Mouse (Mus musculus) small intestine, adult 2 months (tissue): Measurements from ENCODE around the gene Fam71a.

Experiments
- CTCF ChIP-seq: fragments of 200-500 bp; IDR thresholded peaks from 2 replicates; pipeline ENCODE4 v1.5.1; 2012; ENCODE audit warnings: low read depth, mild to moderate bottlenecking, control low read depth, inconsistent platforms, low read length, moderate library complexity, mixed read lengths; ENCODE audit not compliant: insufficient replicate concordance, insufficient read length; ENCODE audit errors: extremely low read depth
- POLR2A ChIP-seq: fragments of 200-500 bp; IDR thresholded peaks from 2 replicates; pipeline ENCODE4 v1.6.1; 2012; ENCODE audit warnings: low read depth, mild to moderate bottlenecking, control low read depth, inconsistent platforms, low read length, moderate library complexity

DNA sequence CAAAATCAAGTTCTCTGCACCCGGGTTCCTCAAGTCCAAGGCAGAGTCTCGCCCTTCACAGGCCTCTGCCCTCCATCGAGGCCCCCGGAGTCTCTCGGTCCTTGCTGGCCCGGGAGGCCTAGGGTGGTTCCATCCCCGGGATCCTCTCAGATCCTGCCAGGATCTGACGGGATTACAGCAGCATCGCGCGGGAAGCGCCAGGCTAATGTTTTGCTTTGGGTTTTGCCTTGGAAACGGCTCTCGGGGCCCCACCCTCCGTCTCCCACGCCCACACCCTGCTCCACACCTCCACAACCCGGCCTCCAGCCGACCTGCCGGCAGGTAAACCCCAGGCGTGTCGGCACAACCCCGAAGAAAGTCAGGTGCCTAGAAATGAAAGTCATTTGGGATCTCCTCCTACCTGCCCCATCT, 20.2 kb upstream of the Fam71a start:
- TF ChIP-seq POLR2A: no peak; the same call in 1 of the 2 replicates
- TF ChIP-seq CTCF: no peak
